Mouse (Mus musculus): ENCODE measurements around the gene Scn1b.

The Scn1b gene

DNA sequence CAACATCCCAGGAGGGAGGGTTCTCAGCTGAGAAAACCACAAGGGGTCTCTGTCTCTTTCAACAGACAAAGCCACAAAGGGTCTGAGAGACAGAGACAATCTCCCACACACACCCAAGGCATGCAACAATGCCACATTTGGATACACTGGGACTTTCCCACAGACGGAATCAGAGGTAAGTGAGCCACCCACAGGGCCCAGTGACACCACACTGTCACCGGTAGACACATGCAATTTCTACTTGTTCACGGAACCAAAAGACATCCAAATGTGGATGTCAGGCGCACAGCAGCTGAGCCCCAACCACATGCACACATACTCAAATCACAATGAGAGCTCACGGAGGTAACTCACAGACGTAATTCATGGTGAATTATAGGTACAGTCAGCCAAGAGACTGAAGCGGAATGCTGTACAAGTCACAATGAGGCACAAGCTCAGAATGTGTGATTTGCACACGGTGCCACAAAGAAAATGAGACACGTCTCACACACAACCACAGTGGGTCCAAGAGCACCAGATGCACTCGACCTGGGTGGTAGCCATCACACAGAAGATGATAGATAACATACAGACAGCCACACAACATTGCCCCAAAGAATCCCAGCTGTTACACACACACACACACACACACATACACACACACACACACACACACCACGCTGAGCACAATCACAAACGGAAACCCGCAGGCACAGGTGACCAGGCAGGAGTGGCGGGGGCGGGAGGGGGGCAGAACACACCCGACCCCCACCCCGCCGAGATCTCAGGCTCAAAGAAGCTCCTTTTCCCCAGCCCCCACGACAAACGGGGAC lies 23.2 kb upstream of the Scn1b start:
- 2% methylated on average over 20 of the region's 20 CpGs for WGBS

- WGBS = 11% methylated on average over 9 of the region's 9 CpGs
Measured at GRCm38 (mm10) chr7:31149271-31149670, 22.5 kb upstream of the Scn1b start.

DNA sequence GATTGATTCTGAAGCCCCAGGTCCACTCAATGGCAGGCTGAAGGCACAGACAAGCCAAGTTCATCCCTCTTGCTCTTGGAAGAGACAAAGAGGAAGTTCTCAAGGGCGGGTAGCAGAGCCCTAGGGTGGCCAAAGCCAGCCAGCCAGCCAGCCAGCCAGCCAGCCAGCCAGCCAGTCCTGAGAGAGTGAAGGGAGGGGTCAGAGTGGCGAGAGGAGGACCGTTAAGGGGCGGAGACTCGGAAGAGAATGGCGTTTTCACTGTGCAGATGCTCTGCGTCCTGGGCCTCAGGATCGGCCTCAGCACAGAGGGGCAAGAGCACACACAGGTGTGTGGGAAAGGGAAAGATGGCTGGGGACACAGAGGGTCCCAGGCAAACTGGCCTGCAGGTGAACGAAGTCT lies 22.0 kb upstream of the Scn1b start:
- WGBS = 10% methylated on average over 9 of the region's 9 CpGs

- 49% methylated on average over 3 of the region's 3 CpGs for WGBS
Measured at GRCm38 (mm10) chr7:31148086-31148485, 21.3 kb upstream of the Scn1b start.

GRCm38 (mm10) chr7:31145596-31146160 lies 18.9 kb upstream of the Scn1b start:
- WGBS = 66% methylated on average over 12 of the region's 12 CpGs

DNA sequence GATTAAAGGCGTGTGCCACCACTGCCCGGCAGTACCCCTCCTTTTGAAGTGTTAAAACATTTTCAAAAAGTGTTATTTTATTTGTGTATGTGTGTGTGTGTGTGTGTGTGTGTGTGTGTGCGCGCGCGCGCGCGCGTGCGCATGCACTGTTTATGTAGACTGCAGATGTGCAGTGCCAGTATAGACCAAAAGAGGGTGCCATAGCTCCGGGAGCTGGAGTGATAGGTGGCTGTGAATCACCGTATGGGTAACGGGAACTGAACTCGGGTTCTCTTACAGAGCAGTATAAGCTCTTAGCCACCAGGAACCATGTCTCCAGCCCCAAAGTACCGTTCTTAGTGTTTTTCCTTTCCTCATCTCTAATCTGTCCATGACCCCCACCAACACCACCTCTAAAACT lies 18.1 kb upstream of the Scn1b start:
- WGBS = 94% methylated on average over 16 of the region's 16 CpGs

GRCm38 (mm10) chr7:31140941-31141340 lies 14.1 kb upstream of the Scn1b start:
- 89% methylated on average over 10 of the region's 10 CpGs for WGBS

DNA sequence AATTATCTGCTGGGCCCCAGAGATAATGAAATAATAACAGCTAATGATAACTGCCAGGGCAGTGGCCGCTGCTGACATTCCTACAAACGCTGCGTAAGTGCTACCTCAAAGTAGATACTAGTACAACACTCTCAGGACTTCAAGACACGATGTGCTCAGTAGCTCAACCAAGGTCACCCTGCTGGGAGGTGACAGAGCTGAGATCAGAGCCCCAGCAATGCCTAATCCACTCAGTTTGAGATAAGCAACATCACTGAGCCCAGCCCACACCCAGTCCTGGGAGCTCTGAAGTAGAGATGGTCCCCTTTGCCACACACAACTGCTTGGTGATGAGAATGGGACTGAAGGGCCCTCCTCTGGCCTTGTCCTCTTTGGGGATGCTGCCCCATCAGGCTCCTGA lies 13.5 kb upstream of the Scn1b start:
- 96% methylated on average over 4 of the region's 4 CpGs for WGBS

DNA sequence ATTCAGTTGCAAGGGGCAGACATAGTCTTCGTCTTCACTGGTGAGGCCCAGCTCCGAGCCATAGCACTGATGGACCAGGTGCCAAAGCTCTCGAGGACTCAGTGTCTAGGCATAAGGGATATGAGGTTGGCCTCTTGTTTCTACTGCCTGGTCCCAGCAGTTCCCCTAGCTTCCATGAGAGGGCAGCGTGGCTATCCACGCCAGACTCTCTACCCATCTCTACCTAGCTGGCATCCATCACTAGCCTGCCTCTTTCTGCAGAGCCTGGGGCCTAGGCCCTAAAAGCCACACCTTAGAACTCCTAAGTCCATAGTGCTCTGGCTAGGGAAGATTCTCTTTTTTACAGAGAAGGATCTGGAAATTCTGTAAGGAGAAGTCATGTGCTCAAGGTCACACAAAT lies 13.0 kb upstream of the Scn1b start:
- WGBS = 48% methylated on average over 5 of the region's 5 CpGs

- 93% methylated on average over 10 of the region's 10 CpGs for WGBS
Measured at GRCm38 (mm10) chr7:31135717-31136116, 8.9 kb upstream of the Scn1b start.

DNA sequence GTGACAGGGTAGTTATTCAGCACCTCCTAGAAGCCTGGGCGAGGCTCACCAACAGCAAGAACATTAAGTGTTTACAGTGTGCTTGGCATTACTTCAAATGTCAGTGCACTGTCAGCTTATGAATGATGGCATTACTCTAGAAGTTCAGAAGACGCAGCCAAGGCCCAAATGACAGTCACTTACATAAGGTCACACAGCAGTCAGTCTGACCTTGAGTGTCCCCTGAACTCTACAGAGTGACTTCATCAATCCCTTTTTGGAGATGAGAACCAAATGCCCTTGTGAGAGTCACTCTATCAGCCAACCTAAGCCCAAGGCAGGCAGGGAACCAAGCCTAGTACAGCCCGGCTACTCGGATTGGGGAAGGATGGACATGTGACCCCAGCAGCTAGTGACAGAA lies 5.1 kb upstream of the Scn1b start:
- 85% methylated on average over 4 of the region's 4 CpGs for WGBS

DNA sequence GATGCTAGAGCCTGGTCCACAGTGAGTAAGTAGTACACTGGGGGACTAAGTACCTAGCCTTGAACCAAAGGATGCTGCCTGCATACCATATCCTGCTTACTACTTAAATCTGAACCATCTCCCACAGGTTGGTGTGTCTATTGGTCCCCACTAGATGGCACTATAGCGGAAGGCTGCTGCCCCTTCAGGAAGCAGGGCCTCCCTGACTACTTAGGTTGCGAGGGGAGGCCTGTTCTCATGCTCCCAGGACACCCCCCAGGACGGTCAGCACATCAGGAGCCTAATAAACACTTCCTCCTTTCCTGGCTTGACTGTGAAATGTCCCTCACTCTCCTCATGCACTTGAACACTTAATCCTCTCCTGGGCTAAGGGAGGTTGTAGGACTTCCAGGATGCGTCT lies 4.0 kb upstream of the Scn1b start:
- 28% methylated on average over 4 of the region's 4 CpGs for WGBS

DNA sequence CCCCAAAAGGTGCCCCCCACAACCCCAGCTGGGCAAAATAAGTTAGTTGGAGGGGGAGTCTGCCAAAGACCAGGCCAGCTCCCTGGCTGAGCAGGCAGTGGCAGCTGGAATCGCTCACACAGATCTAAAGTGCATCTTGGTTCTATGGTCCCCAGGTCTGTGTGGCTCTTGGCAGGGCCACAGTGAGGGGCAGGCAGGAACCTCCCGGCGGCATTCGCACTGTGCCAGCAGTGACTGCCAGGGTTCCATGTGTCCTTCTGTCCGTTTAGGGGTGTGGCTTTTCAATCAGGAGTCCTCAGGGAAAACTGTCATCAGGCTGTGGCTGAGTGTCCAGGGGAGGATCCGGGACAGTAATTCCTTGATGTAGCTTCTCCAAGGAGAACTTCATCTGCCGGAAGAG lies 3.4 kb upstream of the Scn1b start:
- WGBS = 84% methylated on average over 7 of the region's 7 CpGs

DNA sequence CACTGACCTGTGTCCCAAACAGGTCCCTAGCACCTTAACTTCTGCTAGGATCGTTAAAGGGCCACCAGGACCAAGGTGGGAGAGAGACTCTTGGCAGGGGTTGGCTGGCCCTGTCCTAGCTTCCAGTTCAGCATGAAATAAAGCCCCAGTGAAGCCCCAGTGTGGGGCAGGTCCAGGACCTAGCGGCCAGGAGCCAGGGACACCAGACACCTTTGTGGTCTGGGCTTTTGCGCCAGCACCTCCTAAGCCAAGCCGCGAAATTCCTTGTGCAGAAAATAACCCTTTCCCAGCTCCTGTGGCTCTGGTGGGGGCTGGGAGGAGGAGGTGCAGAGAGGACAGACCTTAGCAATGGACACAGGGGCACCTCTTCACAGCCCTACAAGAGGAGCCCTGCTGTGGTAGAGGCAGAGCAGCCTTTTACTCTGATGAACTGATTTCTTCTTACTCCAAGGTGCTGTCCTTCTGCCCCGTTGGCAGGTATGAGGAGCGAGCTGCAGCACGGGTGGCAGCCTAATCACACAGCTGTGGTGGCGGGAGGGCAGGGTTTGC lies 1.4 kb upstream of the Scn1b start:
- WGBS = 70% methylated on average over 9 of the region's 9 CpGs

GRCm38 (mm10) chr7:31126211-31126751 lies 522 bp downstream of the Scn1b start:
- WGBS = 2% methylated on average over 51 of the region's 53 CpGs

GRCm38 (mm10) chr7:31125116-31125515 lies 1.7 kb downstream of the Scn1b start:
- 48% methylated on average over 13 of the region's 13 CpGs for WGBS

DNA sequence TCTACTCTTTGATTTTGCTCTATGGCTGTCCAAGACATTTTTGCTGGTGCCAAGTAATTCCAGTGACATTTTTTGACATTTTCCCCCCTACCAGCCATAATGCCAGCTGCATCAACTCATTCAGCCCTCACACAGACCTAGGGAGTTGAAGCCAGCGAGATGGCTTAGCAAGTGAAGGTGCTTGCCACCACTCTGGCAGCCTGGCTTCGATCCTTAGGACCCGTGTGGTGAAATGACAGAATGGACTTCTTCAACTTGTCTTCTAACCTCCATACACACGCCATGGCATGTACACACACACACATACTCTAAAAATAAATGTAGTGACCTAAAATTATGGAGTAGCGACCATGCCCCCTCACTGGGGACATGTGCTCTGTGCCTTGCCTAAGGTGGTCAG lies 2.4 kb downstream of the Scn1b start:
- 64% methylated on average over 5 of the region's 5 CpGs for WGBS

- WGBS = 55% methylated on average over 3 of the region's 3 CpGs
Measured at GRCm38 (mm10) chr7:31123697-31124096, 3.1 kb downstream of the Scn1b start.

- WGBS = 64% methylated on average over 16 of the region's 16 CpGs
Measured at GRCm38 (mm10) chr7:31122641-31123631, 3.9 kb downstream of the Scn1b start.

DNA sequence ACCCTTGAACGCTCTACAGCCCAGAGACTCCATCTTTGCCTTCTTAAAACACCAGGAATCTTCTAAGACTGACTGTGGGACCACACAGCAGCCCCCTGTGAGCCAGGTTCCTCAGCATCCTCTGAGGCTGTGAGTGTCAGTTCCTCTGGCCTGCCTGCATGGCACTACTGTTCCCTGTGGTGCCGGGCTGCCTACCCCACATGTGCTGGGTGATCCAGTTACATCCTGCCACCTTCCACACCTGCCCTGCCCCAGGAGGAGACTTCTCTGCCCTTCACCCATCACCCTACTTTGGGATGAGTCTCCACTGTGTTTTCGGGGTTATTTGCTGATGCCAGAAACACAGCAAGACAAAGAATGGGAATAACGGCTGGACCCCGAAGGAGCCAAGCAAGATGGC lies 7.2 kb downstream of the Scn1b start:
- 83% methylated on average over 5 of the region's 5 CpGs for WGBS

- WGBS = 25% methylated on average over 7 of the region's 7 CpGs
Measured at GRCm38 (mm10) chr7:31118486-31118885, 8.3 kb downstream of the Scn1b start.

DNA sequence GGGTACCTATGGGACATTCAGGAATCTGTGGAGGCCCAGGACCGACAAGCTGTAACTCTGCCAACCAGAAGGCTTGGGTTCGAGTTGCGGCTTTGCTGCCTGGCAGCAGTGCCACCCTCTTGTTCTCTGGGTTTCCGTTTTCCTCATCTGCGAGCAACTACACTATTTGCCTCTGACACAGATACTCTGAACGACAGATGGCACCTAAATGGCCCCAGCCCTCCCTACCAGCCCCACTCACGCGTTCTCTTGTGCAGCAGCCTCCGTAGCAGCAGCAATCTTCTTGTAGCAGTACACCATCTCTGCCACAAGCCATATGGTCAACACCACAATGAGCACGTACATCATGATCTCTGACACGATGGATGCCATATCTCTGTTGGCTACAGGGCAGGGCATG lies 9.3 kb downstream of the Scn1b start:
- 59% methylated on average over 11 of the region's 11 CpGs for whole genome bisulfite sequencing

All from cerebral cortex, adult 2 months (tissue).